Mouse (Mus musculus) kidney, postnatal 36 days (tissue): Measurements from ENCODE around the gene Rab43.

Experiments
- DNase-seq, 2 experiments: peaks; one replicate each; pipeline ENCODE4 v3.0.0; 2021 to 2022; ENCODE audit warnings: mixed read lengths in 2 of 2

The Rab43 gene

GRCm38 (mm10) chr6:87811675-87812338 is at the start of gene Rab43:
Rab43 (minus strand) TSS chr6:87812164.
- DNase-seq, result peak; percentile 95 to 97

GRCm38 (mm10) chr6:87857071-87857470 is 45.1 kb upstream of the Rab43 start:
- no peak for DNase-seq

- peak in 1 of 2 experiments; percentile 37 for DNase-seq
These were observed 41.5 kb upstream of the Rab43 start for GRCm38 (mm10) chr6:87853446-87853845.

- DNase-seq, result no peak
These were observed 39.9 kb upstream of the Rab43 start for GRCm38 (mm10) chr6:87851871-87852270.

GRCm38 (mm10) chr6:87850900-87851614 is 39.1 kb upstream of the Rab43 start, which contains the start of gene Cnbp:
Cnbp (minus strand) TSS chr6:87851106.
- peak; percentile 97 to 99 for DNase-seq

- peak; percentile 33 to 78 for DNase-seq
These were observed 38.4 kb upstream of the Rab43 start for GRCm38 (mm10) chr6:87850155-87850899.

GRCm38 (mm10) chr6:87849780-87850154 is 37.8 kb upstream of the Rab43 start:
- DNase-seq, result no peak

GRCm38 (mm10) chr6:87846813-87847212 is 34.8 kb upstream of the Rab43 start:
- DNase-seq, result peak in 1 of 2 experiments; percentile 31

- no peak for DNase-seq
These were observed 33.2 kb upstream of the Rab43 start for GRCm38 (mm10) chr6:87845031-87845695.

- peak in 1 of 2 experiments; percentile 33 for DNase-seq
These were observed 30.3 kb upstream of the Rab43 start for GRCm38 (mm10) chr6:87842254-87842653.

- DNase-seq, result no peak
These were observed 29.7 kb upstream of the Rab43 start for GRCm38 (mm10) chr6:87841635-87842034.

- no peak for DNase-seq
These were observed 27.9 kb upstream of the Rab43 start for GRCm38 (mm10) chr6:87839797-87840341.

GRCm38 (mm10) chr6:87838551-87839197 is 26.7 kb upstream of the Rab43 start, which contains the start of gene Isy1:
Isy1 (minus strand) TSS chr6:87838798.
- peak; percentile 96 to 97 for DNase-seq

- DNase-seq, result no peak
These were observed 23.7 kb upstream of the Rab43 start, which contains the start of gene Gm45140 for GRCm38 (mm10) chr6:87835695-87836094. Gm45140 (minus strand) TSS chr6:87835795.

GRCm38 (mm10) chr6:87820366-87820765 is 8.4 kb upstream of the Rab43 start:
- no peak for DNase-seq

GRCm38 (mm10) chr6:87814486-87814885 is 2.5 kb upstream of the Rab43 start:
- no peak for DNase-seq

- DNase-seq, result no peak
These were observed 692 bp upstream of the Rab43 start for GRCm38 (mm10) chr6:87812656-87813055.

- peak; percentile 86 to 90 for DNase-seq
These were observed 973 bp downstream of the Rab43 start for GRCm38 (mm10) chr6:87810713-87811669.

GRCm38 (mm10) chr6:87810311-87810710 is 1.7 kb downstream of the Rab43 start:
- DNase-seq, result no peak

GRCm38 (mm10) chr6:87809651-87810161 is 2.3 kb downstream of the Rab43 start:
- peak; percentile 41 to 54 for DNase-seq
